Mouse (Mus musculus) G1E (cell line): ENCODE results near the gene Gabbr2. TPM values are rescaled to one million over a fixed set of nuclear protein-coding genes. Genes with fewer than 3 reads are reported as not detected.

ENCODE experiments used
- ATAC-seq: 2 replicates; pipeline ENCODE4 v1.8.0; 2016; ENCODE audit warnings: mild to moderate bottlenecking; ENCODE audit not compliant: insufficient number of reproducible peaks, poor library complexity, low FRiP score, severe bottlenecking; ENCODE audit errors: extremely low read depth
- DNase-seq: peaks from one replicate; pipeline ENCODE4 v3.0.0; 2012; ENCODE audit warnings: low spot score
- H3K27me3 ChIP-seq: 2 replicates; pipeline ENCODE4 v1.6.1; 2012; ENCODE audit warnings: mild to moderate bottlenecking, low read length, inconsistent platforms; ENCODE audit not compliant: insufficient read depth
- H3K36me3 ChIP-seq: replicated peaks from 2 replicates; pipeline ENCODE3; 2012; ENCODE audit warnings: mild to moderate bottlenecking, inconsistent platforms
- H3K4me1 ChIP-seq: 2 replicates; pipeline ENCODE4 v1.6.1; 2012; ENCODE audit warnings: low read depth, low read length, inconsistent platforms, mixed read lengths; ENCODE audit not compliant: insufficient read depth
- H3K4me3 ChIP-seq: 2 replicates; pipeline ENCODE4 v1.5.1; 2012; ENCODE audit warnings: low read depth, mild to moderate bottlenecking, inconsistent platforms, low read length, moderate library complexity, mixed read lengths
- H3K9me3 ChIP-seq: replicated peaks from 2 replicates; pipeline ENCODE4 v1.6.1; 2012; ENCODE audit warnings: inconsistent platforms
- CTCF ChIP-seq: IDR thresholded peaks from 2 replicates; pipeline ENCODE4 v1.5.1; 2012; ENCODE audit warnings: low read depth, low read length, inconsistent platforms, mixed read lengths
- GATA1 ChIP-seq: IDR thresholded peaks from 2 replicates; pipeline ENCODE4 v1.6.1; 2012; ENCODE audit warnings: borderline replicate concordance, low read length, inconsistent platforms, mixed read lengths
- GATA2 ChIP-seq: IDR thresholded peaks from 2 replicates; pipeline ENCODE4 v1.6.1; 2012; ENCODE audit warnings: low read depth, low read length, inconsistent platforms, borderline replicate concordance
- POLR2AphosphoS5 ChIP-seq: IDR thresholded peaks from 2 replicates; pipeline ENCODE4 v1.6.1; 2012; ENCODE audit warnings: low read depth, low read length, inconsistent platforms; ENCODE audit not compliant: insufficient replicate concordance
- TAL1 ChIP-seq: conservative IDR thresholded peaks from 2 replicates; pipeline ENCODE4 v1.6.1; 2012; ENCODE audit warnings: low read depth, low read length, inconsistent platforms, mixed read lengths
- polyA plus RNA-seq: library from polyadenylated mRNA; stranded (reverse); fragments of >175 nt; gene quantifications from 2 replicates; pipeline ENCODE4 v1.2.3, GENCODE M21; 2012
- total RNA-seq, 2 experiments: library from RNA; stranded (forward) in 1 of 2; stranded (reverse) in 1 of 2; fragments of 200-1000 nt in 1 of 2; fragments of >200 nt in 1 of 2; fragmentation: Nextera tagmentation in 1 of 2; gene quantifications; 2 replicates each; pipeline ENCODE4 v1.2.3; 2014 to 2017

The Gabbr2 gene
- total and polyA plus RNA-seq, 3 experiments: 0.05 TPM; not detected in 2

- no peaks in the 10 kb centered on the region for H3K27me3 ChIP-seq
- no peak for ATAC-seq
- H3K9me3 ChIP-seq: peaks cover 4% of the 10 kb centered on the region
- TF ChIP-seq CTCF (no peak), TAL1 (no peak), POLR2AphosphoS5 (no peak)
- DNase-seq: no peak
- no peaks in the 10 kb centered on the region for H3K36me3 ChIP-seq
- no peak overlapping the region for H3K4me3 ChIP-seq
- H3K4me1 ChIP-seq: no peaks in the 10 kb centered on the region
Observed at GRCm38 (mm10) chr4:46703146-46703545, 288.5 kb downstream of the Gabbr2 start.

GRCm38 (mm10) chr4:46700223-46700651 lies 291.4 kb downstream of the Gabbr2 start:
- peaks cover 4% of the 10 kb centered on the region for H3K9me3 ChIP-seq
- ATAC-seq: no peak
- H3K4me3 ChIP-seq: no peak overlapping the region
- no peak for DNase-seq
- no peaks in the 10 kb centered on the region for H3K4me1 ChIP-seq
- H3K36me3 ChIP-seq: no peaks in the 10 kb centered on the region
- TF ChIP-seq GATA1 (no peak), GATA2 (no peak), TAL1 (no peak), POLR2AphosphoS5 (no peak), CTCF (no peak)
- no peaks in the 10 kb centered on the region for H3K27me3 ChIP-seq

- Histone ChIP-seq H3K4me3 (no peak overlapping the region), H3K27me3 (no peaks in the 10 kb centered on the region), H3K4me1 (no peaks in the 10 kb centered on the region), H3K36me3 (no peaks in the 10 kb centered on the region), H3K9me3 (peaks cover 5% of the 10 kb centered on the region)
- ATAC-seq (no peak), DNase-seq (no peak)
- no peak for TF ChIP-seq GATA2
- TF ChIP-seq GATA1: no peak
- TF ChIP-seq CTCF: no peak
- no peak for TF ChIP-seq POLR2AphosphoS5
- TF ChIP-seq TAL1: no peak
Observed at GRCm38 (mm10) chr4:46696467-46696866, 295.2 kb downstream of the Gabbr2 start.

GRCm38 (mm10) chr4:46690565-46690964 lies 301.1 kb downstream of the Gabbr2 start:
- H3K36me3 ChIP-seq: no peaks in the 10 kb centered on the region
- H3K4me1 ChIP-seq: no peaks in the 10 kb centered on the region
- H3K4me3 ChIP-seq: no peak overlapping the region
- peaks cover 3% of the 10 kb centered on the region; the same call in 1 of the 2 replicates for H3K27me3 ChIP-seq
- DNase-seq (no peak), ATAC-seq (no peak)
- peaks cover 2% of the 10 kb centered on the region; the same call in 1 of the 2 replicates for H3K9me3 ChIP-seq
- TF ChIP-seq GATA1 (no peak), POLR2AphosphoS5 (no peak), GATA2 (no peak), TAL1 (no peak), CTCF (no peak)

- ATAC-seq (no peak), DNase-seq (no peak)
- peaks cover 2% of the 10 kb centered on the region; the same call in 1 of the 2 replicates for H3K9me3 ChIP-seq
- H3K4me3 ChIP-seq: no peak overlapping the region
- no peaks in the 10 kb centered on the region for H3K36me3 ChIP-seq
- TF ChIP-seq GATA1: no peak
- TF ChIP-seq CTCF: no peak
- TF ChIP-seq GATA2: no peak
- TF ChIP-seq TAL1: no peak
- TF ChIP-seq POLR2AphosphoS5: no peak
- peaks cover 3% of the 10 kb centered on the region; the same call in 1 of the 2 replicates for H3K27me3 ChIP-seq
- H3K4me1 ChIP-seq: no peaks in the 10 kb centered on the region
Observed at GRCm38 (mm10) chr4:46690023-46690420, 301.7 kb downstream of the Gabbr2 start.

GRCm38 (mm10) chr4:46689397-46690022 lies 302.2 kb downstream of the Gabbr2 start:
- Histone ChIP-seq H3K4me3 (no peak overlapping the region), H3K27me3 (peaks cover 3% of the 10 kb centered on the region; the same call in 1 of the 2 replicates), H3K36me3 (no peaks in the 10 kb centered on the region), H3K4me1 (no peaks in the 10 kb centered on the region), H3K9me3 (peaks cover 2% of the 10 kb centered on the region; the same call in 1 of the 2 replicates)
- TF ChIP-seq TAL1: no peak
- peak; percentile 89 for TF ChIP-seq CTCF
- ATAC-seq: peak; percentile 49; the same call in 1 of the 2 replicates
- peak; percentile 55 for DNase-seq
